Mouse (Mus musculus) urinary bladder, postnatal 10 days (tissue): ENCODE data around the gene Fam219b.
A peak's percentile ranks its signal among the peaks of the same experiment; 100 is the strongest.

Experiments
- DNase-seq: peaks from one replicate; pipeline ENCODE4 v3.0.0; 2022; ENCODE audit warnings: low spot score

Gene Fam219b

DNA sequence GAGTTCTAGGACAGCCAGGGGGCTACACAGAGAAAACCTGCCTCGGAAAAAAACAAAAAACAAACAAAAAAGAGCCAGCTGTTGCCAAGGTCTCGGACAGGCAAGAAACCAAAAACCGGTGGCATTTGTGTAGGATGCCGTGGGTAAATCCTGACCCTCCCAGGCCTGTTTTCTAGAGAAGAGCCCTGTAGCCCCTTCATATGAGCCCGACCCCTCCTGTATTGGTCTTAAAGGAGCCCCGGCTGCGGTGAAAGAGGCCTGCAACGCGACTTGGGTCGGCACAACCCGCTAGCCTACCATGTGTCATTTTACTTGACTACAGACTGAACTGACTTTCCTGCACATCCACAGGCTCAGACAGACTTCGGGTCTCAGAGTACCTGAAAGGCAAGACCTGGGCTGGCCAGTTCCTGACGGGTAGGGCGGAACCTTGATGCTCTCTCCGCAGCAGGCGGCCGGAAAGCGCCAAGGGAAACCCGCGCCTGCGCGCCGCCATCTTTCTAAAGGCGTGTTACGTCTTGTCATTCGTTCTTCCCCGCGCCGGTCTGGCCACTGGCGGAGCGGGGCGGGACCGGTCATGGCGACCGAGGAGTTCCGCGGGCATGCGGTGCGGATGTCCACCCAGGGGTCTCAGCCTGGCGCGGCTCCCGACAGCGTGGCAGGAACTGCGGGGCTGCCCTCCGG, at the start of gene Fam219b:
Gene Fam219b (plus strand): TSS at position 485 of the 684 bp plus-strand sequence.
- peak; percentile 59 for DNase-seq

DNA sequence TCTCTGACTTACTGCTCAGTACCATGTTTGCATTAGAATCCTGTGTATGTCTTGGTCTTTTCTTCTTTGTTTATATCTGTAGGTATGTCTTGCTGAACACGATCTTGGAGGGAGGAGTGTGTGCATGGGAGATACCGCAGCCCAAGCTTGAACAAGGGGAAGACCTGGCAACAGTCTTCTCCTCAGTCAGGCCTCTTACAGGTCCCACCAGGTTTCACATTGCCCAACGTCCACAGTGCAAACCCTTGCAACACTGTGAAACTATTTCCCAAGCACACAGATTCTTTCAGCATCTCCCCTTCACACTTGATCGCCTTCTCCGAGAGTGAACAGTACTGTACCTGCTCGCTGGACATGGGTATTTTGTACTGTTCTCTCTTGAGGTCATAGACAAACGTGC, 49.5 kb upstream of the Fam219b start:
- DNase-seq: no peak

DNA sequence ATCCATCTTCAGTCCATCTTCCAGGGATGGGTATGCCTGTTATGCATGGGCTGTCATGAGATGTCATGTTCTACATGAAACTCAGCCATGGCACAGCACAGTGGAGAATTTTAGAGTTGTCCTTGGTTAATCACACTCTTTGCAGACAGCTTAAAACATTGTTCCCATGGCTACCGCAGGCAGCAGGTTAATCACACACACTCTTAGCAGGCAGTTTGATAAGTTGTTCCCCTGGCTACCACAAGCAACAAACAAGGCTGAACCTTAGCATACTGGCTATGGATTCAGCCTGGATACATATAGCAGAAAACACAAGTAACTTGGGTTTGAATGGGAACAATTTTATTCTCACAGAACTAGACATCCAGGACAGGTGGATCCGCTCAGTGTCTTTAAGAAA, 43.8 kb upstream of the Fam219b start:
- DNase-seq: no peak

DNA sequence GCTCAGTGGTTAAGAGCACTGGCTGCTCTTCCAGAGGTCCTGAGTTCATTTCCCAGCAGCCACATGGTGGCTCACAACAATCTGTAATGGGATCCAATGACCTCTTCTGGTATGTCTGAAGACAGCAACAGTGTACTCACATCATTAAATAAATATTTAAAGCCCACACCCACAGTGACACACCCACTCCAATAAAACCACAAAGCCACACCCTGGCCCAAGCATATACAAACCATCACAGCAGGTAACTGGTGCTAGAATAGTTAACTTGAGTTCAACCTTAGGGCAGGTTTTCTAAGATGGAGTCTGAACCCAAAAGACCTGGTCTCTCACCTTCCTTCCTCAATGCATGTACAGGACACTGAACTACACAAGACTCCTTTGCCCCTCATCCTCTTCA, 42.4 kb upstream of the Fam219b start:
- DNase-seq: no peak

DNA sequence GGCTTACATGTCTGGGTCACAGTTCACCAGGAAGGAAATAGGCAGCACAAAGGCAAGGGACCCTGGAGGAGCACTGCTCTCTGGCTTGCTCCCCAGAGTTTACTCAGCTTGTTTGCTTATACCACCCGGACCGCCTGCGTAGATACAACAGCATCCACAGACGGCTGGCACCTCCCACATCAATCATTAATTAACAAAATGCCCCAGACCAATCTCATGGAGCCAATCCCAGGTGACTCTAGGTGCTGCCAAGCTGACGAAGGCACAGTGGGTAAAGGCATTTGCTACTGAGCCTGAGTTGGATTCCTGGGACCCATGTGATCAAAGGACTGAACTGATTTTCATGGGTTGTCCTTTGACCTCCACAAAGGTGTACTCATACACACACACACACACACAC, 40.1 kb upstream of the Fam219b start:
- no peak for DNase-seq

DNA sequence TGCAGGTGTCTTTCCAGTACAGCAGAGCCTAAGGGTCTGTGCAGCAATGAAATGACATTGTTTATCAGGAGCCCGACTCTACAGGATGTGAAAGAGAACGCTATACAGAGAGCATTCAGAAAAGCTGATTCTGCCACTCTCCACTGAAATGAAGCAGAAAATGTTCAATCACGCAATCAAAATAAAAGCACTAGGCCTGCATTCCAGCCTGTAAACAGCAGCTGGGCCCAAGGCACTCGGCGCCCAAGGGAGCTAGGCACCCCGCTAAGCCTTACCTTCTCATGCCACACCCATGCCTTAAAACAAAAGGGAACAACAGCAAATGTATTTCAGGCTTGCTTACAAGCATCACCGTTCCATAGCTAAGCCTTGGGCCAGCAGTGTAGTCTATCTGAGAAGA, 38.8 kb upstream of the Fam219b start:
- no peak for DNase-seq

DNA sequence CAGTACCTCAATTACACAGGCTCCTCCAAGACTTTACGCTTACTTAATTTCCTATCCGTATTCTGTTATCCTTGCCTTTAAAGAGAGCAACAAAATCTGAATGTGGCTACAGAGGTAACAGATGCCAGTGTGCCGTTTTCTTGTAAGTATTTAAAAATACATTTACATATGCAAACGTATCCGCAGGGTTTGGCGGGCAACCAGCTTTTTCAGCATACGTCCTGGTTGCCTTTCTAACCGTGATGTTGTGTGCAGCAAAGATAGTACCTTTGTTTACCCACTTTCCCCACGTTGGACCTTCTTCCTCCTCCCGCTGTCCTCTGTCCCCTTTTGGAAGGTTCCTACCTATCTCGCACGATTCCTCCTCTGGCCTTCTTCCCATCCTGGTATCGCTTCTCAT, 35.9 kb upstream of the Fam219b start:
- DNase-seq: no peak

DNA sequence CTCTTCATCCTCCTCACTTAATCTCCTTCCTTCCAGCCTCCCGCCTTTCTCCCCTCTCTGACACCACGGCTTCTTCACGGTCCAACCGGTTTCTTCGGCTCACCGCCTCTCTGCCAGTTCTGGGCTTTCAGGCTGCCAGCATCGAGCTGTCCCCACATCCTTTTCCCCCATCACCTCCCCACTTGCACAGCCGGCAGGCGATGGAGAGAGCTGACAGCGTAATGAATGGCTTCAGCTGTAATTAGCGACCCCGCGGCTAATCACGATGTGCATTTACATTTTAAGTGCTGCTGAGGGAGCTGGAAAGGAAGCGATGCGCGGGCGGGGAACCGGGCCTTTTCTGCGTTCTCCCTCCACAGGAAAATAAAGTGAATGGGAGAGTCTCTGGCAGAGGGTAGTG, 35.5 kb upstream of the Fam219b start:
- DNase-seq: no peak

DNA sequence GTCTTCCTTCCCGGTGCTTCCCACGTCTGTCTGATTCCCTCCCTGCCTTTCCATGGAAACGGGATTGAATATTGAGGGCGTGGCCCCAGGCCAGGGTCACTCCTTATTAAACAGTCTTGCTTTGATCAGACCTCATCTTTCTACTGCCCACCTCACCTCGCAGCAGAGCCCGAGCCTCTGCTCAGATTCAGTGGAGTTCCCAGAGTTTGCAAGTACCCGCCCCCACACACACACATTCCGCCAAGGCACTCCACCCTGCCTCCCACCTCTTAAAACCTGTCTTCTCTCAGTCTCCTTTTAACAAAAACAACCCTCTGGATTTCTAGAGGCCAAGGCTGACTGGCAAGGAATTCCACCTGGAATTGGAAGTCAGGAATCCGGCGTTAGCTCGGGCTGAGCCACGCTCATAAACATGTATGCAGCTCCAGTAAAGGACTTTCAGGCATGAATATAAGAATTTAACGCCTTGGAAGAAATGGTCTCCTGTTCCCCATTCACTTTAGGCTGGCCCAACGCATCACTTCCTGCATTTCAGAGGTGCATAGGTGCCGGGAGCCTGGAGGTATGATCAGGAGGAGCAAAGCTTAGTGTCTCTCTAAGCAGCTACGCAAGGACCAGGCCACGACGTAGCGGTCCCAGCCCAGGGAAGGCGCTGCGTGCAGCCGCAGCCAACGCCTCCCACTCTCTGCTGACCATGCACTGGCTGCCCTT, 34.3 kb upstream of the Fam219b start:
- DNase-seq: no peak

DNA sequence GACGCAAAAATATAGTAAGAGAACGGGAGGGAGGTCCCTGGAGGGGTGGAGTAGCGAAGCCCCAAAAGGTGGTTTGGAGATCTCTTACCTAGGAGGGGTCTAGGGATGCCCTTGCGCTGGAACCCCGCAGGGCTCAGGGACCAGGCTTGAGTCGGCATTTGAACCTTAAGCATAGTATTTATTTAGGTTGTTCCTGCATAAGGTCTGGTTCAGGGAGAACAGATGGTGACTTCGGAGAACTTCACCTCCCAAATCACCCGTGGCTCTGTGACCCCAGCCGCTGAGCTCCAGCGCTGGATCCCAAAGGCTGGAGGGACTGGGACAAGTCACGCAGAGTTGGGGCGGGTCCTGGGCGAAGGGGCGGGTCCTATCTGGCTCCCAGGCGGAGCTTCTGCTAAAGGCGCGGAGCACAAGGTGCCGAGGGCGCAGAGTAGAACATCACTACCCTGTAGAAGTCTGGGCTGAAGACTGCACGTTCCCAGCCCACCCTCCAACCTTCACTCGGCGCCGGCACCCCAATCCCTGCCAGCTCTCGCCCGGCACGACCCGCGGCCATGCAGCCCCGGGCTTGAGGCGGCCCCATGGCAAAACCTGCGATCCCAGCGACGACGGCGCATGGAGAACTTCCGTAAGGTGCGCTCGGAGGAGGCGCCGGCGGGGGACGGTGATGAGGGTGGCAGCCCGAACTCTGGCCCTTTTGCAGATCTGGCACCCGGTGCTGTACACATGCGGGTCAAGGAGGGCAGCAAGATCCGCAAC, 33.5 kb upstream of the Fam219b start, which contains the start of gene Rpp25:
Gene Rpp25 (plus strand): TSS at position 405 of the 759 bp plus-strand sequence.
- DNase-seq: no peak

DNA sequence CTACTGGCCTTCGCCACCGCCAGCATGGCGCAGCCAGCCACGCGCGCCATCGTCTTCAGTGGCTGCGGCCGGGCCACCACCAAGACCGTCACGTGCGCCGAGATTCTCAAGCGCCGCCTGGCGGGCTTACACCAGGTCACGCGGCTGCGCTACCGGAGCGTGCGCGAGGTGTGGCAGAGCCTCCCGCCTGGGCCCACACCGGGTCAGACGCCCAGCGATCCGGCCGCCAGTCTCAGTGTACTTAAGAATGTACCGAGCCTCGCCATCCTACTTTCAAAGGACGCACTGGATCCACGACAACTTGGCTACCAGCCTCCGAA, 33.0 kb upstream of the Fam219b start:
- DNase-seq: no peak

DNA sequence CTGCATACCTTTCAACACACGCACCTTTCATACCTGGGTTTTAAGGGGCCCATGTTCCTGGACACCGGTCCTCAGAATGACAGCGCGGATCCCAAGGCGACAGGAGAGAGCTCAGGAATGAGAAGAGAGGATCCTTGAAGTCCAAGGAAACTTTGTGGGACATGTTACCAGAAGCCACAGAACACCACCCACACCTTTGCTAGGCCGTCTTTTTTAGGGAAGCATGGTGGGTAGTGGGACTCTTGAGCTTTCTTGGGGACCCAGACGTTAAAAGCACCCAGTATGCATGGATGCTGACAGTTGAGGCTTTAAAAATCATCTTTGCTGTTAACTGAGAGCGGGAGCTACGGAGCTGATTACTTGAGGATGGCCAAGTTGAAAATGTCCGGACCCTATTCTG, 32.4 kb upstream of the Fam219b start:
- no peak for DNase-seq

DNA sequence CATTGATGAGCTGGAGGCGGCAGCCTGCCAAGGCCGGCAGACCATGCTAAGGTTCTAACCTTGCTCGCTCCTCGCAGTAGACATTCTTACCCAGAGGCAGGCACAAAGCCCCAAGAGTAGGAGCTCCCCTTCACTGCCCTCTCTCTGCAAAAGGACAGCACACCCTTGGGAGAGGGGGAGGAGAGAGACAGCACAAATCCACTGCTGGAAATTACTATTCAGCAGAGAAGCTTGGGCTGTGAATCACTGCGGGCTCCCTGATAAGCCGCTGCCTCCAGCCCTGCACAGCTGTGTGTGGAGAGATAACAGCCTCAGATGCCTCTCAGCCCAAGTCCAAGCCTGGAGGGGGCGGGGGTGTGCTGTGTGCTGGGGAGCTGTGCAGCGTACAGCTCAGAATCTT, 31.6 kb upstream of the Fam219b start:
- no peak for DNase-seq

DNA sequence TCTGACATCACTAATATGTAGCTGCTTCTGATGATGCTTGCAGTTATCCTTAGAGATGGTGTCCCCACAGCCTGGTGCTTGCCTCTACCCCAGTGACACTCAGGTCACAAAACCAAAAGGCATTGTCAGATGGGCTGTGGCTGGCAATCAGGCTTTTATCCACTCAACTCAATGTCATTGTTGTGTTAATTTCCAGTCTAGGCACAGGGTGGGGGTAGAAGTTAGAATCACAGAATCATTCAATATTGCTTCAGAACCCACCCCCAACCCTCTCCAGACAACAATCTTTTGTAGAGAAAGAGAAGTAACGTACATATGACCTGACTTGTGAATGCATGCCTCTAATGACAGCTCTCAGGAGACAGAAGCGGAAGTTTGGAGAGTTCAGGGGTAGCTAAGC, 26.8 kb upstream of the Fam219b start:
- DNase-seq: no peak

DNA sequence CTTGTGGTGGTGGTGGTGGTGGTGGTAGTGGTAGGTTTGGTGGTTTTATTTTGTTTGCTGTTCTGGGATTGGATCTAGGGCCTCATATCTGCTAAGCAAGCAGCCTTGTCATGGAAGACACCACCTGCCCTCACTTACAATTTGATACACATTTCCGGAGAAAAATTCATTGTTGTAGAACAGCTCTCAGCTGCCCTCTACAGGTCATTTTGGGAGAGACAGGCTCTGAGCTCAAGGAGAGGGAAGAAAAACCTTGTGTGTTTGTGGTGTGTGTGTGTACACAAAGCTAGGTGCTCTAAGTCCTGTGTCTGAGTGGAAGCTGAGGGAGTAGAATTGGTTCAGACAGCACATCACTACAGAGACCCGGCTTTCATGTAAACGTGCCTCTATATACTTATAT, 20.2 kb upstream of the Fam219b start:
- no peak for DNase-seq

DNA sequence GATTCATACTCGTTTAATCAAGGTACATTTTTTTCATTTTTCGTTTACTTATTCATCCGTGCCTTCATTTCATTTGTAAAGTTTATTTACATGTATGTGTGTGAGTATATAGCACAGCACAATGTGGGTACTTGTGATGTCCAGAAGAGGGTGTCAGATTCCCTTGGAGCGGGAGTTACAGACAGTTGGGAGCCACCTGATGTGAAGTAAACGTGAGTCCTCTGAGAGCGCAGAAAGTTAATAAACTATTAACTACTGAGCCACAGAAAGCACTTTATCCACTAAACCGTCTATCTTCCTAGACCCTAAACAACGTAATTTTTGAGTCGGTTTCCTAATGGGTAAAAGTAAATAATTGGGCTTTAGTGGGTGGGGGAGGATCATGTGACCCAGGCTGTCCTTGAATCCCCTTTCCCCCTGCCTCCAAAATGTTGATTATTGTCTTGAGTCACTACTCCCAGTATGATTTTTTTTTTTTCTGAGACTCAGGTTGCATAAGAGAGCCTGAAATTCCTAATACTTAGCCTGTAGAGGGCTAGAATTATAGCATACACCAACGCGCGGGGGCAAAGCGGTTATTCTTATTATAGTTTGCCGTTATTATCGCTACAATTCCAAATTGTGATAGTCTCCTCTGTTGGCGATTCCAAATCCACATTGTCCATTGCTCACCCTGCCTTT, 16.8 kb upstream of the Fam219b start:
- no peak for DNase-seq

DNA sequence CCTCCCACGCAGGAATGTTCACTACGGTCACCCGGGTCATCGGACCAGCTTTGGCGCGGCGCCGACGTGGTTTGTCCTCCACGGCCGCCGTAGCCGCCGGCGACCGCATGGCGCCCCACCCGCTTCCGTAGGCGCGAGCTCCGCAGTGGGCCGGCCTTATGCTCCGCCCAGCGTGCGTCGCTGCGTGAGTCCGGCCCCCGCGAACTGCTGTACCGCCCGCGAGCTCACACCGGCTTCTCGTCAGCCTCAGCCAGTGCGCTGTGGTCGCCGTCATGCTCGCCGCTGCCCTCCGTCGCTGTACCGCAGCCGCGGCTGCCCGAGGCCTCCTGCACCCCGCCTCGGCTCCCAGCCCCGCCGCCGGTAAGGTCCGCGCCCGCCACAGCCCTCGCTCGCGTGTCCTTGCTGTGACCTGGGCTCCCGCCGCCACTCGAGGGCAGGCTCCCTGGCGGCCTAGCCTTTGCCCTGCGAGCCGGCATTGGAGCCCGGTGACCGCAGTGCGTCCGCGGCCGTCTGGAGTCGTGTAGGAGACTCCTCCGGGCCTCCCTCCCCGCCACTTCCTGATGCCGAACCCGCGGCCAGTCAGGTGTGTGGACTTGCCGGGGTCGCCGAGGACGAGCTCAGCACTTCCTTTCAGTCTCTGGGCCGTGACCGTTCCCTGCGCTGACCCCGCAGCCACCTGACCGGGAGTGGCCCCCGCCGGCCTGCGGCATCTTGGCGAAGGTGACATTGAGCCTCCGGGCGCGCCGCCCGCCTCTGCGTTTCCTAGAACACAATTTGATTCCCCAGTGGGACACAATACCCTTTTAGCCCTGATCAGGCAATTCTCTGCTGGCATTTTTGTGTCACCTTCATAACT, 16.0 kb upstream of the Fam219b start, which contains the start of gene Cox5a:
Gene Cox5a (plus strand): TSS at position 219 of the 856 bp plus-strand sequence.
- peak; percentile 80 for DNase-seq

DNA sequence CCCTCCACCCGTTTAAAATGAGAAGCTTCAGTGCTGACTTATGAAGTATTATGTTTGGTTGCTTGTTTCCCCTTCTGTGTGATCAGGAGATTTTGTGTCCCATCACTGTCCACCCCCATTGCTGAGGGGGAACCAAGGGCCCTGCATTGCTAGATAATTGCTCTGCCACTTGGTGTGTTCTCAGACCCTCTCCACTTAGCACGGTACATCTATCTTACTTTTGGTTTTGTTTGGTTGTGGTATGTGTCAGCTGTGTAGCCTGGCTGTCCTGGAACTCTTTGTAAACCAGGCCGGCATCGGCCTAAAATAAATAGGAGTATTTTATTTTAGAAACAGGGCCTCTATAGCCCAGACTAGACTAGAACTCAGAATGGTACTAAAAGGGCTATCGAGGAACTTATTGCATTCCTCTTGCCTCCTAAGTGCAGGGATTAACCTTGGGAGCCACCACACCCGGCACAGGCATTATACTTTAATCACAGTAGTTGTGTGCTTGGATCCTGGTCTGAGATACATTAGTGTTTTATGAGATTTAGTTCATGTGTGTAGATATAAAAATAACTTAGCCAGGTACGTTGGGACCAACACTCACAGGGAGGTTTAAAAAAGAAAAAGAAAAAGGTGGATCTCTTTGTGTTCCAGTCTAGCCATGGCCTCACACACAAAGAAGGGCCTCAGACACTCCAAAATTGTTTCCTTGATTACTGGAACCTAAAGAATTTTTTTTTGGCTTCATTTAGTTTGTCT, 15.0 kb upstream of the Fam219b start:
- no peak for DNase-seq

DNA sequence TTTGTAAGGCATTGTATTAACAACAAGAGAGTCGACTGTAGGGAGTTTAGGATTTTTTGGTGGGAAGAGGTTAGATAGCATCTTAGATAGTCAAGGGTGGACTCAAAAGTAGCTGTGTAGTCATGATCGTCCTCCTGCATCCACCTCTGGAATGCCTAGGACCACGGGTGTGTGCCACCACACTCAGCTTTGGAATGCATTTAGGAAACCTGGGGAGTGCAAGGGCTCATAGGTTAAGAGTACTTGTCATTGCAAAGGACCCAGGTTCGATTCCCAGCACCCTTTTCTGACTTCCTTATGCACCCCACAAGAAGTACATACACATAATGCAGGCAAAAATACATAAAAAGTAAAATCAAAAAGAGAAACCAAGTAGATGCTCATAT, 14.5 kb upstream of the Fam219b start:
- DNase-seq: no peak

DNA sequence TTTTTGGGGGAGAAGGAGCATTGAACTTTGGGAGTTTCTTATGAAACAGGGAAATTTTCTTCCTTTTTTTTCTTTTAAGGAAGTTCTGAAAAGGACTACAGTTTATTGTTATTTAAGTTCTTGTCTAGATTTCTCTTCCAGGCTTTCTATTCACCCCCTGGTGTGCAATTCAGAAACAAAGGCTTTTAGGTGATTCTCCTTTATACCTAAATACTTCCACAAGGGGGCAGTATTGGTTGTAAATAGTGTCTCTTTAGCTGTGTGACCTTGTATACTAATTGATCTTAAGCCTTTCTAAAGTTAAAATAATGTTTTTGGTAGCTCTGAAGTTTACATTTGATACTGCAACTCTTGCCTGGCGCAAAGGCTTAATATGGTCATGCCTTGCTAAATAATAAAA, 13.6 kb upstream of the Fam219b start:
- no peak for DNase-seq

DNA sequence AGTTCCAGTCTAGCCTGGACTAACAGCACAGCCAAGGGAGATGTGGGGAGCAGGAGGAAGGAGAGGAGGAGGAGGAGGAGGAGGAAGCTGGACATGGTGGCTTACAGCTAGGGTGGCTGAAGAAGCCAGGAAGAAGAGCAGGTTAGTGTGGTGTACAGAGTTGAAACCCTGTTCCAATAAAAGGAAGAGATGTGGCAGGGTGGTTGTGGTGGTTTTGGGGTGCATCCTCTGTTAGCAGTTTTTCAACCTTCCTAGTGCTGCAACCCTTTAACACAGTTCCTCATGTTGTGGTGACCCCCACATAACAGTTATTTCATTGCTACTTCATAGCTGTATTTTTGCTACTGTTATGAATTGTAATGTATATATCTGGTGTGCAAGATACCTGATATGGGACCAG, 12.9 kb upstream of the Fam219b start:
- no peak for DNase-seq
